Mouse (Mus musculus) forebrain, embryonic 16.5 days (tissue): ENCODE measurements around the gene Slc25a39. TPM values are rescaled to one million over a fixed set of nuclear protein-coding genes. Genes with fewer than 3 reads are reported as not detected.

Experiments
- ATAC-seq: fragments of 200-750 bp; cut with Nextera tagmentation; 2 replicates; pipeline ENCODE4 v1.8.0; 2017; ENCODE audit warnings: mild to moderate bottlenecking, moderate library complexity
- H3K27ac ChIP-seq: fragments of 300-500 bp; sonication (generic); 2 replicates; pipeline ENCODE4 v1.5.1; 2014; ENCODE audit warnings: low read length, control low read depth
- H3K27me3 ChIP-seq: fragments of 300-500 bp; sonication (generic); replicated peaks from 2 replicates; pipeline ENCODE4 v1.6.1; 2014; ENCODE audit warnings: low read length; ENCODE audit not compliant: control insufficient read depth, insufficient read depth
- H3K36me3 ChIP-seq: fragments of 300-500 bp; sonication (generic); 2 replicates; pipeline ENCODE4 v1.6.1; 2014; ENCODE audit not compliant: control insufficient read depth, insufficient read depth
- H3K4me1 ChIP-seq: fragments of 300-500 bp; sonication (generic); replicated peaks from 2 replicates; pipeline ENCODE4 v1.6.1; 2014; ENCODE audit warnings: low read length; ENCODE audit not compliant: control insufficient read depth, insufficient read depth
- H3K4me2 ChIP-seq: fragments of 300-500 bp; sonication (generic); 2 replicates; pipeline ENCODE4 v1.6.1; 2014; ENCODE audit warnings: mild to moderate bottlenecking, low read length, control low read depth
- H3K4me3 ChIP-seq: fragments of 300-500 bp; sonication (generic); replicated peaks from 2 replicates; pipeline ENCODE4 v1.5.1; 2014; ENCODE audit warnings: mild to moderate bottlenecking, low read length, control low read depth
- H3K9ac ChIP-seq: fragments of 300-500 bp; sonication (generic); replicated peaks from 2 replicates; pipeline ENCODE4 v1.6.1; 2014; ENCODE audit warnings: low read depth, low read length, control low read depth
- H3K9me3 ChIP-seq: fragments of 300-500 bp; sonication (generic); 2 replicates; pipeline ENCODE4 v1.6.1; 2016; ENCODE audit warnings: low read length; ENCODE audit not compliant: control insufficient read depth
- WGBS: fragments of 180-500 bp; shearing (Covaris S2); extraction: QIAGEN DNeasy Blood & Tissue Kit; methylation state at CpG from one replicate; pipeline ENCODE4 v1.1.7; 2014; 5-methylcytosine and 5-hydroxymethylcytosine counted together
- polyA plus RNA-seq: library from polyadenylated mRNA; unstranded; fragments of >200 nt; fragmentation: Nextera tagmentation; extraction: Ambion mirVana; gene quantifications from 2 replicates; pipeline ENCODE4 v1.2.1, GENCODE M21; 2015

The Slc25a39 gene
- polyA plus RNA-seq, 1 experiment from 2014 or later, result 143 TPM

DNA sequence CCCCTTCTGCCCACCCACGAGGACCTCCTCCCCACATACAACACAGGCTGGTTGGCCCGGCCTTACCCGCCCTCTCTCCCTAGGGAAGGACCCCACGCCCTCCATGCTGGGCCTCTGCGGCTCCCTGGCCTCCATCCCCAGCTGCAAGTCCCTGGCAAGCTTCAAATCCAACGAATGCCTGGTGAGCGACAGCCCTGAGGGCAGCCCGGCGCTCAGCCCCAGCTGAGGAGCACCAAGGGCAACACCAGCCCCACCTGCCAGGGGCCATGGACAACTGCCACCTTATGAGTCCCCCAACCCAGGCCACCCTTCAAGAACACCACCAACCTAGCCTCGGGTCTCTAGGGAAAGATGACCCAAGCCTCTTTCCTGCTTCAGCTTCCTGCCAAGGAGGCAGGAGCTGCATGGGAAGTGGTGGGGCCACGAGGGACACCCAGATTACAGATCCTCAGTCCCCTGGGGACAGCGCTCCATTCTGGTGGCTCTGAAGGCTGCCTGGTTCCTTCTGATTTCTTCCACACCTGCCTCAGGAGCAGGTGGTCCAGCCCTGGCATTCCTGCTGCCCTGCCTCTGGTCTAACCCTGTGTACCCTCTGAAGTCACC, 5.7 kb downstream of the Slc25a39 start:
- no peaks in the 10 kb centered on the region; the same call in 1 of the 2 replicates for H3K27me3 ChIP-seq
- no peak overlapping the region for H3K27ac ChIP-seq
- no peak overlapping the region for H3K4me2 ChIP-seq
- H3K9ac ChIP-seq, result no peak overlapping the region
- peaks cover 17% of the 10 kb centered on the region for H3K36me3 ChIP-seq
- peaks cover 36% of the 10 kb centered on the region for H3K4me1 ChIP-seq
- H3K9me3 ChIP-seq, result no peaks in the 10 kb centered on the region
- no peak for ATAC-seq
- H3K4me3 ChIP-seq, result no peak overlapping the region
- 65% methylated on average over 12 of the region's 12 CpGs for WGBS

DNA sequence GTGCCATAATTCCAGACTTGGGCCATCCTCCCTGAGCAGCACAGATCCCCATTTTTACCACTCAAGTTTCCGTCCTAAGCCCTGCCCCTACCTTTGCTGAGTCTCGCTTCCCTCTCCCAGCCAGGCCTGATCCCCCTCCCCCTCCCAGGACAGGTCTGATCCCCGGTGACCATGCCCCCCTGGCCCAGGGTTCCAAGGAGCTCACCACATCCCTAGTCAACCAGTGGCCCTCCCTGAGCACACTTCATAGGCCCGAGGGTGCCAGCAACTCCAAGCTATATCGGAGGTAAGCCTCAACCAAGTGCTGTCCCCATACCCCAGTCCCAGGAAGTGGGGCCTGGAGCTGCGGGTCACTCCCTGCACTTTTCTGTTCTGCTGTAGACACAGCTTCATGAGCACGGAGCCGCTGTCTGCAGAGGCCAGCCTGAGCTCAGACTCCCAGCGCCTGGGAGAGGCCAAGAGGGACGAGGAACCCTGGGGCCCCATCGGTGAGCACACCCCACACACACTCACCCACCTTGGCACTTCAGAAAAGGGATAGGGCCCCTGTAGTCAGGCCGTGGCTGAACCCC, 7.1 kb downstream of the Slc25a39 start:
- H3K27ac ChIP-seq, result no peak overlapping the region
- no peak overlapping the region for H3K4me2 ChIP-seq
- no peak overlapping the region for H3K9ac ChIP-seq
- H3K4me3 ChIP-seq, result no peak overlapping the region
- H3K27me3 ChIP-seq, result no peaks in the 10 kb centered on the region; the same call in 1 of the 2 replicates
- ATAC-seq, result no peak
- no peaks in the 10 kb centered on the region for H3K9me3 ChIP-seq
- WGBS, result 35% methylated on average over 12 of the region's 12 CpGs
- peaks cover 17% of the 10 kb centered on the region for H3K36me3 ChIP-seq
- peaks cover 37% of the 10 kb centered on the region for H3K4me1 ChIP-seq

DNA sequence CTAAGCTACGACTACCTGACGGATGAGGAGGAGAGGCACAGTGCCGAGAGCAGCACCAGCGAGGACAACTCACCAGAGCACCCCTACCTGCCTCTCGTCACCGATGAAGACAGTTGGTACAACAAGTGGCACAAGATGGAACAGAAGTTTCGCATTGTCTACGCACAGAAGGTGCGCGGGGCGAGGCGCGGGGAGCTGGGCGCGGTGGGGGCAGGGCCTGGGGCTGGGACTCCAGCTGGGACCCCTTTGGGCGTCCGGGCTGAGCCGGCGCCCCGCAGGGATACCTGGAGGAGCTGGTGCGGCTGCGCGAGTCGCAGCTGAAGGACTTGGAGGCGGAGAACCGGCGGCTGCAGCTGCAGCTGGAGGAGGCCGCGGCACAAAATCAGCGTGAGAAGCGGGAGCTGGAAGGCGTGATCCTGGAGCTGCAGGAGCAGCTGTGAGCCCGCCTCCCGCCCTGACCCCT, 8.1 kb downstream of the Slc25a39 start:
- Histone ChIP-seq H3K27ac (no peak overlapping the region), H3K36me3 (peaks cover 17% of the 10 kb centered on the region), H3K4me2 (no peak overlapping the region), H3K4me3 (no peak overlapping the region), H3K9me3 (no peaks in the 10 kb centered on the region), H3K27me3 (no peaks in the 10 kb centered on the region; the same call in 1 of the 2 replicates), H3K9ac (no peak overlapping the region), H3K4me1 (peaks cover 39% of the 10 kb centered on the region)
- no peak for ATAC-seq
- WGBS, result 8% methylated on average over 33 of the region's 34 CpGs

DNA sequence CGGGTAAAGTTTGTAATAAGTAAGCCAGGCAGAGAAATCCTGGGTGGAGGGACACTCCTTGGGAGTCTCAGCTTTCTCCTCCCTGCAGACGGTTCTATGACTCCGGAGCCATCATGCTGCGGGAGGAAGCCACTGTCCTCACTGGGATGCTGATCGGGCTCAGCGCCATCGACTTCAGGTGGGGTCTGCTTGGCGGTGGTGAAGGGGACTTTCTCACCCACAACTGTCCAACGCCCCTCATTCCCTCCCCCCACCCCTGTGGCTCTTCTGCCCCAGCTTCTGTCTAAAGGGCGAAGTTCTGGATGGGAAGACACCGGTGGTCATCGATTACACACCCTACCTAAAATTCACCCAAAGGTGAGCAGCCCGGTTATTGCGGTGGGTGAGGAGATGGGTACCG, 8.6 kb downstream of the Slc25a39 start:
- H3K4me1 ChIP-seq, result peaks cover 42% of the 10 kb centered on the region
- 24% methylated on average over 15 of the region's 15 CpGs for WGBS
- H3K27ac ChIP-seq, result no peak overlapping the region
- H3K9ac ChIP-seq, result no peak overlapping the region
- H3K4me2 ChIP-seq, result no peak overlapping the region
- no peak for ATAC-seq
- H3K27me3 ChIP-seq, result no peaks in the 10 kb centered on the region; the same call in 1 of the 2 replicates
- H3K4me3 ChIP-seq, result no peak overlapping the region
- peaks cover 17% of the 10 kb centered on the region for H3K36me3 ChIP-seq
- H3K9me3 ChIP-seq, result no peaks in the 10 kb centered on the region

DNA sequence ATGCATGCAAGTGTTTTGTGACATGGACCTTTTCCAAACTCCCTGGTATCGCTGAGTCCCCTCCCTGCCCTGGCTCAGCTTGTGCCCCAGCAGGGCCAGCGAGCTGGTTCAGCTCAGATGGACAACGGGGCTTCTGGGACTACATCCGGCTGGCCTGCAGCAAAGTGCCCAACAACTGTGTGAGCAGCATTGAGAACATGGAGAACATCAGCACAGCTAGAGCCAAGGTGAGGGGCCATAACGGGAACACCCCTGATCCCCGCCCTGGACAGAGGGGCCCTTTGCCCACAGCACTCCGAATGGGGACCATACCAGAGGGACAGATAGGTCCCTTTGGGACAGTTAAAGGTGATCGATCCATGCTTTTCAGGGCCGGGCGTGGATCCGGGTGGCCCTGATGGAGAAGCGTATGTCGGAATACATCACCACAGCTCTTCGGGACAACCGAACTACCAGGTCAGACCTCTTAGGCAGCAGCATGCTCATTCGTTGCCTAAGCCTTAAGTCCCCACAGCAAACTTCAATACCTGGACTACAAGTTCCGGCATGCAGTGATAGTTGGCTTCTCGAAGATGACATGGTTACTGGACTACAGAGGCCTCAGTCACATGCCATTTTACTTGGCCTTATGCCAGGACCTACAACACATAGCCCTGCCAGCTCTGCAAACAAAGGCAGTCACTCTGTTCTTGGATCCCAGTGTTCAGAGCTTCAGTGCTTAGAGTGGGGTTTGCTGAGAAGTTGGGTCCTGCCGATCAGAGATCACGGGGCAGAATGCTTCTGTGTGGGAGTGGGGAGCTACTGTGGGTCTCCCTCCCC, 9.5 kb downstream of the Slc25a39 start:
- H3K9ac ChIP-seq, result no peak overlapping the region
- no peaks in the 10 kb centered on the region for H3K9me3 ChIP-seq
- ATAC-seq, result no peak
- H3K27me3 ChIP-seq, result no peaks in the 10 kb centered on the region; the same call in 1 of the 2 replicates
- H3K27ac ChIP-seq, result no peak overlapping the region
- no peak overlapping the region for H3K4me2 ChIP-seq
- 77% methylated on average over 20 of the region's 20 CpGs for WGBS
- no peak overlapping the region for H3K4me3 ChIP-seq
- H3K4me1 ChIP-seq, result peaks cover 43% of the 10 kb centered on the region
- peaks cover 15% of the 10 kb centered on the region for H3K36me3 ChIP-seq

DNA sequence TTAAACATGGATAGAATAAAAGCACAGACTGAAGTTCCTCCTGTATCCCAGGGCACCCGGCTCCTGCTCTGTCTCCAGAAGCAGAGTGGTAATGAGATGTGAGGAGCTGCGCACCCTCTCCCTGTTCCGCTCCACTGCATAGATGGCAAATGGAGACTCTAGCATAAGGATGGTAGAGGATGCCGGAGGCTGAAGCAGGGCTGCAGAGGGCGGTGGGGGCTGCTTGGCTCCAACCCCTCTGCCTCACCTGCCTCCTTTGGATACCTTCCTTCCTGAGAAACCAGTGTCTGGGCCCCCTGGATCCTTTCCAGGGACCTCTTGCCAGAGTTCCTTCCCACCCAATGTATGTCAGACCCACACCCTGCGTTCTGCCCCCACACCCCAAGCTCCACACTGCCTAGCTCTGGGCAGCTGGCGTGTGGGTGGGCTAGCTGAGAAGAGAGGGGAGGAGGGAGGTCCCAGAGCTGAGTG, 11.0 kb downstream of the Slc25a39 start:
- Histone ChIP-seq H3K36me3 (peaks cover 5% of the 10 kb centered on the region; the same call in 1 of the 2 replicates), H3K4me3 (no peak overlapping the region), H3K4me2 (peak overlapping the region; percentile 76), H3K4me1 (peaks cover 49% of the 10 kb centered on the region), H3K27me3 (no peaks in the 10 kb centered on the region; the same call in 1 of the 2 replicates), H3K9ac (no peak overlapping the region), H3K27ac (no peak overlapping the region), H3K9me3 (no peaks in the 10 kb centered on the region)
- WGBS, result 80% methylated on average over 7 of the region's 7 CpGs
- no peak for ATAC-seq

DNA sequence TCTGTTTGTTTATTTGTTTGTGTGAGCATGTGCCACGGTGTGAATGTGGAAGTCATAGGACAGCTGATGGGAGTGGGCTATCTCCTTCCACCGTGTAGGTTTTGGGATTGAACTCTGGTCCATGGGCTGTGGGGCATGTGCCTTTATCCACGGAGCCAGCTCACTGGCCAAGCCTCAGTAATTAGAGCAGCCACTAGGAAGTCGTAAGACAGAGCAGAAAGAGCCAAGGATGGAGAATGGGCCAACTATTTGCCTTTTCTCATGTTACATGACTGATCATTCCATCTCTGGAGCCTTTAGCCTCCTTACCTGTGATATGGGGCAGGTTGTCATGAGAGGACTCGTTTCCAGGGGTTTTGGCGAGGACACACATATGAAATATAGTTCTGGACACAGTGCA, 11.5 kb downstream of the Slc25a39 start:
- no peak overlapping the region for H3K9ac ChIP-seq
- H3K27me3 ChIP-seq, result no peaks in the 10 kb centered on the region; the same call in 1 of the 2 replicates
- H3K4me2 ChIP-seq, result peak overlapping the region; percentile 76
- H3K36me3 ChIP-seq, result peaks cover 5% of the 10 kb centered on the region; the same call in 1 of the 2 replicates
- no peak overlapping the region for H3K4me3 ChIP-seq
- no peaks in the 10 kb centered on the region for H3K9me3 ChIP-seq
- 60% methylated on average over 6 of the region's 6 CpGs for WGBS
- ATAC-seq, result no peak
- no peak overlapping the region for H3K27ac ChIP-seq
- peaks cover 49% of the 10 kb centered on the region for H3K4me1 ChIP-seq

DNA sequence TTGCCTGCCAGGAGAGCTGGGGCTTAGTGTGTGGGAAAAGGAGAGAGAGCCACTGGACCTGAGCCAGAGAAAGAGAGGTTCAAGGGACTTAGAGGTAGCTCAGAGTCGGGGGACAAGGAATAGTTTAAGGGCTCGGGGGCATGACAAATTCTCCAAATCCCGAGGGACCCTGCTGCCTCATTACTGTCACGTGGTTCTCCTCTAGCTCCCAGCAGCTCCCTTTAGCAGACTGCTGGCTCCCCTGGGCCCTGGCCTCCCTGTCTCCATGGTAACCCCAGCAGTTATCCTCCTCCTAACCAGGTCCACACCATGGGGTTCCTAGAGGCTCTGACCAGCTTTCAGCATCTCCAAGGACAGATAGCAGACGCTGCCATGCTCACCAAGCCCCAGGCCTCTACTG, 12.5 kb downstream of the Slc25a39 start:
- peak overlapping the region; percentile 92 for H3K4me3 ChIP-seq
- H3K4me1 ChIP-seq, result peaks cover 49% of the 10 kb centered on the region
- WGBS, result 3% methylated on average over 5 of the region's 5 CpGs
- no peak for ATAC-seq
- H3K27ac ChIP-seq, result peak overlapping the region; percentile 47; the same call in 1 of the 2 replicates
- H3K9me3 ChIP-seq, result no peaks in the 10 kb centered on the region
- no peaks in the 10 kb centered on the region; the same call in 1 of the 2 replicates for H3K27me3 ChIP-seq
- peaks cover 3% of the 10 kb centered on the region; the same call in 1 of the 2 replicates for H3K36me3 ChIP-seq
- peak overlapping the region; percentile 46 for H3K9ac ChIP-seq
- H3K4me2 ChIP-seq, result peak overlapping the region; percentile 76
